Mouse (Mus musculus): Measurements from ENCODE around the gene Gabpb2. TPM values are rescaled to one million over a fixed set of nuclear protein-coding genes. Genes with fewer than 3 reads are reported as not detected.

Gabpb2 gene
- total and polyA plus RNA-seq, 2 experiments from 2014 or later = 3.1 to 6.6 TPM

GRCm38 (mm10) chr3:95256931-95257330, 39.2 kb upstream of the Gabpb2 start:
- Histone ChIP-seq H3K4me1 (ENCODE audit: control insufficient read depth, insufficient read depth) (no peaks in the 10 kb centered on the region), H3K4me3 (ENCODE audit: low read depth, low read length) (no peak overlapping the region), H3K36me3 (replicated peaks; ENCODE audit: control insufficient read depth, insufficient read depth, low read length) (peaks cover 73% of the 10 kb centered on the region), H3K27ac (ENCODE audit: low read depth) (no peak overlapping the region), H3K4me2 (ENCODE audit: low read depth, low read length) (no peak overlapping the region), H3K9me3 (replicated peaks; ENCODE audit: control insufficient read depth, low read length) (no peaks in the 10 kb centered on the region), H3K9ac (replicated peaks; ENCODE audit: low read depth, low read length) (no peak overlapping the region), H3K27me3 (ENCODE audit: control insufficient read depth, insufficient read depth, low read length) (no peaks in the 10 kb centered on the region)
- ATAC-seq (ENCODE audit: insufficient read depth, low read depth) = no peak
- 83% methylated on average over 5 of the region's 5 CpGs for WGBS
- TF ChIP-seq EP300 (IDR thresholded peaks at IDR 0.05; ENCODE audit: low read depth) = no peak
- TF ChIP-seq CTCF (IDR thresholded peaks at IDR 0.05; ENCODE audit: low read depth) = no peak
- DNase-seq (ENCODE audit: low spot score) = no peak

DNA sequence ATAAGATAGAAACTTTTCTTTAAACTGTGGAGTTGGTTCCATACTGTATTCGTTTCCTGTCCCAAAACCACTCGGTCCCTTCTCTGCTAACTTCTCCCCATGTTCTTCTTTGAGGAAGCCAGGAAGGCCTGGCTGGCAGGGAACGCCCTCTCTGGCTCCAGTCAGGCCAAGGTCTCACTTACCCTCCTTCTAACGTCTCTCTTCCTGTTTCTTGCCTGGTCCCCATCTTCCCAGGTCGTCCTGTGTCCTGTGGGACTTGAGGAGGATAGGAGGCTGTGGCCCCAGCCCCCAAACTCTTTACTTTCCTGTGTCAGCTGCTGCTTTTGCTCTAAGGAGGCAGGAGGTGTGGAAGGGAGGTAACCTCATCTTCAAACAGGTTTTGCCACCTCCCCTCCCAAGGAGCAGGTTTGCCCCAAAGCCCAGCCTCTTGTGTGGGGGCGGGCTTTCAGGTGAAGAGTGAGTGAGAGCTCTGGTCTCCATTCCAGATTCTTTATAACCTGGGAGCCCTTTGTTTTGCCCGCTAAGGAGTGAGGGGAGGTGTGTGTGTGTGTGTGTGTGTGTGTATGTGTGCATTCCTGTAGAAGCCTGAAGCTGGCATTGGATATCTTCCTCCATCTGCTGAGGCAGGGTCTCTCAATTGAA, 33.2 kb upstream of the Gabpb2 start, which contains the start of gene Bnipl:
TSS of gene Bnipl (minus strand) at position 411 of the 642 bp plus-strand sequence.
- no peaks in the 10 kb centered on the region for H3K9me3 ChIP-seq (replicated peaks; ENCODE audit: control insufficient read depth, low read length)
- no peaks in the 10 kb centered on the region for H3K4me1 ChIP-seq (ENCODE audit: control insufficient read depth, insufficient read depth)
- H3K27me3 ChIP-seq (ENCODE audit: control insufficient read depth, insufficient read depth, low read length) = no peaks in the 10 kb centered on the region
- no peak within 1 kb of the TSS for H3K9ac ChIP-seq (replicated peaks; ENCODE audit: low read depth, low read length)
- no peak within 1 kb of the TSS for H3K27ac ChIP-seq (ENCODE audit: low read depth)
- no peak within 1 kb of the TSS for H3K4me2 ChIP-seq (ENCODE audit: low read depth, low read length)
- TF ChIP-seq CTCF (IDR thresholded peaks at IDR 0.05; ENCODE audit: low read depth) (no peak), EP300 (IDR thresholded peaks at IDR 0.05; ENCODE audit: low read depth) (no peak)
- ATAC-seq (ENCODE audit: insufficient read depth, low read depth) = no peak
- peaks cover 21% of the 10 kb centered on the region for H3K36me3 ChIP-seq (replicated peaks; ENCODE audit: control insufficient read depth, insufficient read depth, low read length)
- H3K4me3 ChIP-seq (ENCODE audit: low read depth, low read length) = no peak within 1 kb of the TSS
- no peak for DNase-seq (ENCODE audit: low spot score)
- WGBS = 55% methylated on average over 7 of the region's 7 CpGs

GRCm38 (mm10) chr3:95250361-95250760, 32.6 kb upstream of the Gabpb2 start:
- 81% methylated on average over 5 of the region's 5 CpGs for WGBS
- no peak overlapping the region for H3K9ac ChIP-seq (replicated peaks; ENCODE audit: low read depth, low read length)

DNA sequence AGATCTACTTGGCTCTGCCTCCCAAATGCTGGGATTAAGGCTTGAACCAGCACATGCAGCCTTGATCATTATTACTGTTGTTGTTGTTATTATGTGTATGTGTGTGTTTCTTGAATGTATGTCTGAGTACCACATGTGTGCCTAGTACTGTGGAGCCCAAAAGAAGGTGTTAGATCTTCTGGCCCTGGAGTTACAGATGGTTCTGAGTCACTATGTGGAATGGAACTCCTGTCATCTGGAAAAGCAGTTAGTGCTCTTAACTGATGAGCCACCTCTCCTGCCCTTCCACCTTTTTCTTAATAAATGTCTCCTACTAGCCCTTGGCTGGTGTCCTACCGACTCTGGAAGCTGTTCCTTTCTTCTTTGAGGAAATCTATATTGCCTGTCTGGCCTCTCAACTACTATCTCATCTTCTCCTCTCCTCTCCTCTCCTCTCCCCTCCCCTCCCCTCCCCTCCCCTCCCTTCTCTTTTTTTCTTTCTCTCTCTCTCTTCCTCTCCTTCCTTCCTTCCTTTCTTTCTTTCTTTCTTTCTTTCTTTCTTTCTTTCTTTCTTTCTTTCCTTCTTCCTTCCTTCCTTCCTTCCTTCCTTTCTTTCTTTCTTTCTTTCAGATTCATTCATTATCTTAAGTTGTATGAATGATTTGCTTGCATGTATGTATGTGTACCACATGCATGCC, 30.1 kb upstream of the Gabpb2 start:
- H3K27ac ChIP-seq (ENCODE audit: low read depth) = no peak overlapping the region
- WGBS = 45% methylated on average over 1 of the region's 1 CpGs
- ATAC-seq (ENCODE audit: insufficient read depth, low read depth) = no peak
- TF ChIP-seq CTCF (IDR thresholded peaks at IDR 0.05; ENCODE audit: low read depth) = no peak
- no peak for TF ChIP-seq EP300 (IDR thresholded peaks at IDR 0.05; ENCODE audit: low read depth)
- H3K4me2 ChIP-seq (ENCODE audit: low read depth, low read length) = no peak overlapping the region
- no peaks in the 10 kb centered on the region for H3K9me3 ChIP-seq (replicated peaks; ENCODE audit: control insufficient read depth, low read length)
- H3K4me1 ChIP-seq (ENCODE audit: control insufficient read depth, insufficient read depth) = no peaks in the 10 kb centered on the region
- H3K9ac ChIP-seq (replicated peaks; ENCODE audit: low read depth, low read length) = no peak overlapping the region
- DNase-seq (ENCODE audit: low spot score) = no peak
- no peaks in the 10 kb centered on the region for H3K27me3 ChIP-seq (ENCODE audit: control insufficient read depth, insufficient read depth, low read length)
- H3K36me3 ChIP-seq (replicated peaks; ENCODE audit: control insufficient read depth, insufficient read depth, low read length) = peaks cover under 1% of the 10 kb centered on the region; the same call in 1 of the 2 replicates
- H3K4me3 ChIP-seq (ENCODE audit: low read depth, low read length) = no peak overlapping the region

More at GRCm38 (mm10) chr3:95250361-95250760, 32.6 kb upstream of the Gabpb2 start:
- DNase-seq (ENCODE audit: low spot score) = no peak
- no peak for ATAC-seq (ENCODE audit: insufficient read depth, low read depth)
- H3K4me2 ChIP-seq (ENCODE audit: low read depth, low read length) = no peak overlapping the region
- no peaks in the 10 kb centered on the region for H3K4me1 ChIP-seq (ENCODE audit: control insufficient read depth, insufficient read depth)
- no peak overlapping the region for H3K27ac ChIP-seq (ENCODE audit: low read depth)
- H3K27me3 ChIP-seq (ENCODE audit: control insufficient read depth, insufficient read depth, low read length) = no peaks in the 10 kb centered on the region
- no peak for TF ChIP-seq EP300 (IDR thresholded peaks at IDR 0.05; ENCODE audit: low read depth)
- TF ChIP-seq CTCF (IDR thresholded peaks at IDR 0.05; ENCODE audit: low read depth) = no peak
- H3K9me3 ChIP-seq (replicated peaks; ENCODE audit: control insufficient read depth, low read length) = no peaks in the 10 kb centered on the region
- peaks cover 15% of the 10 kb centered on the region for H3K36me3 ChIP-seq (replicated peaks; ENCODE audit: control insufficient read depth, insufficient read depth, low read length)
- no peak overlapping the region for H3K4me3 ChIP-seq (ENCODE audit: low read depth, low read length)

DNA sequence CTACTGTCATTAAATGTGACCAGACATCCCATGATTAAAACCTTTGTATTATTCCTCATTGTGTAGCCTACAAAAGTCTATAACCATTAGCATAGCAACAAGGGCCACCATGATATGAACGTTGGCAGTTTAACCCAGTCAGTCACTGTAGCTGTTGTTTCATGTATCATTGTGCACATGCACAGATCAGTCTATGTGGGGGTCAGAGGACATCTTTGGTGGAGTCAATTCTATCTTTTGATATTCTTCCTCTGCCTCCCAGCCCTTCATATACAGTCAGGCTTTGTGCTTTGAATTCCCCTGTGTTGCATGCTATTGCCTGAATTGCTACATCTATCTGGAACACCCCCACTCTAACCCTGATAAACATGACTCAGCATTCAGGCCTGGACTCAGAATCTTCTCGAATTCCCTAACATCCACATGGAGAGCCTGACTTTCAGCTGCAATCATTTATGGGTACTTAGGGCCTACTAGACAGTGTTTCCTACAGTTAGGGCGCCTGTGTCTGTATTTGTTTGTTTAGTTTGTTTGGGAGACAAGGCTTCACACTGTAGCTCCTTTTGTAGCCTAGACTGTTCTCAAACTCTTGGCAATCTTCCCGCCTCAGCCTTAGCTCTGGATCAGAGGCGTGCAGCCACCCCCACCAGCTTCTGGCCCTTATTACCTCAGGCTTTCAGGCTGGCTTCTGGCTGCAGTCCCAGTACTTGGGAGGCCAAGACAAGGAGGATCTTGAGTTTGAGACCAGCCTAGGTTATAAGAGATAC, 28.9 kb upstream of the Gabpb2 start:
- Histone ChIP-seq H3K9me3 (replicated peaks; ENCODE audit: control insufficient read depth, low read length) (no peaks in the 10 kb centered on the region), H3K4me3 (ENCODE audit: low read depth, low read length) (no peak overlapping the region), H3K36me3 (replicated peaks; ENCODE audit: control insufficient read depth, insufficient read depth, low read length) (no peaks in the 10 kb centered on the region; the same call in 1 of the 2 replicates), H3K9ac (replicated peaks; ENCODE audit: low read depth, low read length) (no peak overlapping the region), H3K27ac (ENCODE audit: low read depth) (no peak overlapping the region), H3K4me1 (ENCODE audit: control insufficient read depth, insufficient read depth) (no peaks in the 10 kb centered on the region), H3K4me2 (ENCODE audit: low read depth, low read length) (no peak overlapping the region), H3K27me3 (ENCODE audit: control insufficient read depth, insufficient read depth, low read length) (no peaks in the 10 kb centered on the region)
- DNase-seq (ENCODE audit: low spot score) = no peak
- no peak for ATAC-seq (ENCODE audit: insufficient read depth, low read depth)
- TF ChIP-seq CTCF (IDR thresholded peaks at IDR 0.05; ENCODE audit: low read depth) (no peak), EP300 (IDR thresholded peaks at IDR 0.05; ENCODE audit: low read depth) (no peak)
- 65% methylated on average over 5 of the region's 5 CpGs for WGBS
